Mouse (Mus musculus) liver, adult 2 months (tissue): Measurements from ENCODE around the gene Slco4c1.

Source experiments
- CTCF ChIP-seq: fragments of 200-500 bp; IDR thresholded peaks from 2 replicates; pipeline ENCODE4 v1.5.1; 2011; ENCODE audit warnings: low read depth, low read length, control low read depth
- POLR2A ChIP-seq: fragments of 200-500 bp; IDR thresholded peaks from 2 replicates; pipeline ENCODE4 v1.6.1; 2011; ENCODE audit warnings: low read length, control low read depth; ENCODE audit not compliant: insufficient read depth; ENCODE audit errors: extremely low read depth

DNA sequence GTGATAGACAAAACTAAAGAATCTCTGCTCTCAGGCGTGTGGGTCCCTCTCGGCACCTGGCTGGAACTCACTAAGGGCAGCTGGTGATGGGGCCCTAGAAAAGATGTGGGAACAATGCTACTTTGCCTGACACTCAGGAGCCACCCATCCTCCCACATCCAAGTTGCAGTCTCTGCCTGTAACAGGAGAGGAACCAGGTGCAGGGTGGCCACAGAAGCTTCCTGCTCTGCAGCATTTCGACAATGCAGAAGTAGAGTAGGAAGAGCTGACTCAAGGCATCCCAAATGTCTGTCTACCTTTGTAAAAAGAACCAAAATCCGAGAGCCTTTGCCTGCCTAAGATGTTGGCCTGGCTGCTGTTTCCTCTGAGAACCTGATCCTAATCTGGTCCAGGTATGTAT lies 22.9 kb downstream of the Slco4c1 start:
- TF ChIP-seq CTCF (no peak), POLR2A (no peak)
